Mouse (Mus musculus): Measurements from ENCODE around the gene Gm11565. TPM values are rescaled to one million over a fixed set of nuclear protein-coding genes. Genes with fewer than 3 reads are reported as not detected.

Gene Gm11565
- polyA plus RNA-seq (2015; fragmentation: Illumina TruSeq; extraction: RNeasy Lipid Tissue Mini Kit (QIAGEN cat#74804); ENCODE audit: insufficient read depth, low read depth, low replicate concordance): not detected

GRCm38 (mm10) chr11:99914451-99914850 lies at the start of gene Gm11565:
Gene Gm11565 (plus strand): TSS chr11:99914751.

GRCm38 (mm10) chr11:99873089-99873488 lies 41.5 kb upstream of the Gm11565 start, which contains the start of gene Krtap9-1:
Gene Krtap9-1 (plus strand): TSS chr11:99873389.

GRCm38 (mm10) chr11:99878887-99879286 lies 35.7 kb upstream of the Gm11565 start, which contains the start of gene Gm11567:
Gene Gm11567 (plus strand): TSS chr11:99879187.

GRCm38 (mm10) chr11:99907620-99908019 lies 6.9 kb upstream of the Gm11565 start, which contains the start of gene Krtap31-1:
Gene Krtap31-1 (plus strand): TSS chr11:99907920.

GRCm38 (mm10) chr11:99935991-99936390 lies 21.4 kb downstream of the Gm11565 start, which contains the start of gene Krtap31-2:
Gene Krtap31-2 (plus strand): TSS chr11:99936291.

GRCm38 (mm10) chr11:99948175-99948574 lies 33.6 kb downstream of the Gm11565 start, which contains the start of gene Krtap9-5:
Gene Krtap9-5 (plus strand): TSS chr11:99948475.

Other genes with a start within 250 kb of the Gm11565 start
- gene Krtap4-6, start 248.8 kb upstream of the Gm11565 start, polyA plus RNA-seq (2015; fragmentation: Illumina TruSeq; extraction: RNeasy Lipid Tissue Mini Kit (QIAGEN cat#74804); ENCODE audit: insufficient read depth, low read depth, low replicate concordance): not detected
- not detected for gene Gm14190, start 224.0 kb upstream of the Gm11565 start, polyA plus RNA-seq (2015; fragmentation: Illumina TruSeq; extraction: RNeasy Lipid Tissue Mini Kit (QIAGEN cat#74804); ENCODE audit: insufficient read depth, low read depth, low replicate concordance)
- not detected for gene Gm14180, start 180.5 kb upstream of the Gm11565 start, polyA plus RNA-seq (2015; fragmentation: Illumina TruSeq; extraction: RNeasy Lipid Tissue Mini Kit (QIAGEN cat#74804); ENCODE audit: insufficient read depth, low read depth, low replicate concordance)
- not detected for gene Gm11595, start 141.8 kb upstream of the Gm11565 start, polyA plus RNA-seq (2015; fragmentation: Illumina TruSeq; extraction: RNeasy Lipid Tissue Mini Kit (QIAGEN cat#74804); ENCODE audit: insufficient read depth, low read depth, low replicate concordance)
- gene Krtap4-8, start 134.0 kb upstream of the Gm11565 start, polyA plus RNA-seq (2015; fragmentation: Illumina TruSeq; extraction: RNeasy Lipid Tissue Mini Kit (QIAGEN cat#74804); ENCODE audit: insufficient read depth, low read depth, low replicate concordance): not detected
- not detected for gene Krtap4-9, start 129.6 kb upstream of the Gm11565 start, polyA plus RNA-seq (2015; fragmentation: Illumina TruSeq; extraction: RNeasy Lipid Tissue Mini Kit (QIAGEN cat#74804); ENCODE audit: insufficient read depth, low read depth, low replicate concordance)
- not detected for gene Gm11596, start 121.3 kb upstream of the Gm11565 start, polyA plus RNA-seq (2015; fragmentation: Illumina TruSeq; extraction: RNeasy Lipid Tissue Mini Kit (QIAGEN cat#74804); ENCODE audit: insufficient read depth, low read depth, low replicate concordance)
- gene Gm11569, start 115.8 kb upstream of the Gm11565 start, polyA plus RNA-seq (2015; fragmentation: Illumina TruSeq; extraction: RNeasy Lipid Tissue Mini Kit (QIAGEN cat#74804); ENCODE audit: insufficient read depth, low read depth, low replicate concordance): not detected
- gene Gm11554, start 110.3 kb upstream of the Gm11565 start, polyA plus RNA-seq (2015; fragmentation: Illumina TruSeq; extraction: RNeasy Lipid Tissue Mini Kit (QIAGEN cat#74804); ENCODE audit: insufficient read depth, low read depth, low replicate concordance): not detected
- gene Krtap4-13, start 104.9 kb upstream of the Gm11565 start, polyA plus RNA-seq (2015; fragmentation: Illumina TruSeq; extraction: RNeasy Lipid Tissue Mini Kit (QIAGEN cat#74804); ENCODE audit: insufficient read depth, low read depth, low replicate concordance): not detected
- not detected for gene Gm11564, start 99.1 kb upstream of the Gm11565 start, polyA plus RNA-seq (2015; fragmentation: Illumina TruSeq; extraction: RNeasy Lipid Tissue Mini Kit (QIAGEN cat#74804); ENCODE audit: insufficient read depth, low read depth, low replicate concordance)
- gene 2300003K06Rik, start 76.7 kb upstream of the Gm11565 start, polyA plus RNA-seq (2015; fragmentation: Illumina TruSeq; extraction: RNeasy Lipid Tissue Mini Kit (QIAGEN cat#74804); ENCODE audit: insufficient read depth, low read depth, low replicate concordance): not detected
- not detected for gene Krtap4-16, start 63.1 kb upstream of the Gm11565 start, polyA plus RNA-seq (2015; fragmentation: Illumina TruSeq; extraction: RNeasy Lipid Tissue Mini Kit (QIAGEN cat#74804); ENCODE audit: insufficient read depth, low read depth, low replicate concordance)
- not detected for gene Gm11568, start 56.8 kb upstream of the Gm11565 start, polyA plus RNA-seq (2015; fragmentation: Illumina TruSeq; extraction: RNeasy Lipid Tissue Mini Kit (QIAGEN cat#74804); ENCODE audit: insufficient read depth, low read depth, low replicate concordance)
- gene Gm11559, start 50.3 kb upstream of the Gm11565 start, polyA plus RNA-seq (2015; fragmentation: Illumina TruSeq; extraction: RNeasy Lipid Tissue Mini Kit (QIAGEN cat#74804); ENCODE audit: insufficient read depth, low read depth, low replicate concordance): not detected
- not detected for gene Krtap9-1, start 41.4 kb upstream of the Gm11565 start, polyA plus RNA-seq (2015; fragmentation: Illumina TruSeq; extraction: RNeasy Lipid Tissue Mini Kit (QIAGEN cat#74804); ENCODE audit: insufficient read depth, low read depth, low replicate concordance)
- not detected for gene Gm11567, start 35.6 kb upstream of the Gm11565 start, polyA plus RNA-seq (2015; fragmentation: Illumina TruSeq; extraction: RNeasy Lipid Tissue Mini Kit (QIAGEN cat#74804); ENCODE audit: insufficient read depth, low read depth, low replicate concordance)
- gene Krtap31-1, start 6.8 kb upstream of the Gm11565 start, polyA plus RNA-seq (2015; fragmentation: Illumina TruSeq; extraction: RNeasy Lipid Tissue Mini Kit (QIAGEN cat#74804); ENCODE audit: insufficient read depth, low read depth, low replicate concordance): not detected
- not detected for gene Krtap31-2, start 21.5 kb downstream of the Gm11565 start, polyA plus RNA-seq (2015; fragmentation: Illumina TruSeq; extraction: RNeasy Lipid Tissue Mini Kit (QIAGEN cat#74804); ENCODE audit: insufficient read depth, low read depth, low replicate concordance)
- not detected for gene Krtap9-5, start 33.7 kb downstream of the Gm11565 start, polyA plus RNA-seq (2015; fragmentation: Illumina TruSeq; extraction: RNeasy Lipid Tissue Mini Kit (QIAGEN cat#74804); ENCODE audit: insufficient read depth, low read depth, low replicate concordance)
- not detected for gene Krtap29-1, start 64.3 kb downstream of the Gm11565 start, polyA plus RNA-seq (2015; fragmentation: Illumina TruSeq; extraction: RNeasy Lipid Tissue Mini Kit (QIAGEN cat#74804); ENCODE audit: insufficient read depth, low read depth, low replicate concordance)
- gene Krtap16-1, start 71.8 kb downstream of the Gm11565 start, polyA plus RNA-seq (2015; fragmentation: Illumina TruSeq; extraction: RNeasy Lipid Tissue Mini Kit (QIAGEN cat#74804); ENCODE audit: insufficient read depth, low read depth, low replicate concordance): not detected
- gene Krtap17-1, start 79.2 kb downstream of the Gm11565 start, polyA plus RNA-seq (2015; fragmentation: Illumina TruSeq; extraction: RNeasy Lipid Tissue Mini Kit (QIAGEN cat#74804); ENCODE audit: insufficient read depth, low read depth, low replicate concordance): not detected
- gene Krt33a, start 101.5 kb downstream of the Gm11565 start, polyA plus RNA-seq (2015; fragmentation: Illumina TruSeq; extraction: RNeasy Lipid Tissue Mini Kit (QIAGEN cat#74804); ENCODE audit: insufficient read depth, low read depth, low replicate concordance): not detected
- gene Krt33b, start 115.1 kb downstream of the Gm11565 start, polyA plus RNA-seq (2015; fragmentation: Illumina TruSeq; extraction: RNeasy Lipid Tissue Mini Kit (QIAGEN cat#74804); ENCODE audit: insufficient read depth, low read depth, low replicate concordance): not detected
- gene Krt34, start 126.8 kb downstream of the Gm11565 start, polyA plus RNA-seq (2015; fragmentation: Illumina TruSeq; extraction: RNeasy Lipid Tissue Mini Kit (QIAGEN cat#74804); ENCODE audit: insufficient read depth, low read depth, low replicate concordance): not detected
- gene Krt31, start 135.8 kb downstream of the Gm11565 start, polyA plus RNA-seq (2015; fragmentation: Illumina TruSeq; extraction: RNeasy Lipid Tissue Mini Kit (QIAGEN cat#74804); ENCODE audit: insufficient read depth, low read depth, low replicate concordance): not detected
- gene Krt32, start 173.5 kb downstream of the Gm11565 start, polyA plus RNA-seq (2015; fragmentation: Illumina TruSeq; extraction: RNeasy Lipid Tissue Mini Kit (QIAGEN cat#74804); ENCODE audit: insufficient read depth, low read depth, low replicate concordance): not detected
- not detected for gene Krt35, start 181.5 kb downstream of the Gm11565 start, polyA plus RNA-seq (2015; fragmentation: Illumina TruSeq; extraction: RNeasy Lipid Tissue Mini Kit (QIAGEN cat#74804); ENCODE audit: insufficient read depth, low read depth, low replicate concordance)
- not detected for gene Krt36, start 190.9 kb downstream of the Gm11565 start, polyA plus RNA-seq (2015; fragmentation: Illumina TruSeq; extraction: RNeasy Lipid Tissue Mini Kit (QIAGEN cat#74804); ENCODE audit: insufficient read depth, low read depth, low replicate concordance)
- gene Krt13, start 206.8 kb downstream of the Gm11565 start, polyA plus RNA-seq (2015; fragmentation: Illumina TruSeq; extraction: RNeasy Lipid Tissue Mini Kit (QIAGEN cat#74804); ENCODE audit: insufficient read depth, low read depth, low replicate concordance): not detected
- gene Krt15, start 221.2 kb downstream of the Gm11565 start, polyA plus RNA-seq (2015; fragmentation: Illumina TruSeq; extraction: RNeasy Lipid Tissue Mini Kit (QIAGEN cat#74804); ENCODE audit: insufficient read depth, low read depth, low replicate concordance): not detected
- 42.4 TPM for gene Krt19, start 233.9 kb downstream of the Gm11565 start, polyA plus RNA-seq (2015; fragmentation: Illumina TruSeq; extraction: RNeasy Lipid Tissue Mini Kit (QIAGEN cat#74804); ENCODE audit: insufficient read depth, low read depth, low replicate concordance)